Comparison of ENCODE assay signal across 31 mouse cellular contexts in genomic region chr4:95752538-95753188, GRCm38 (mm10).
DNase-seq lines count a peak whose midpoint lies in the region; ATAC-seq and TF ChIP-seq lines count a peak whose summit lies in the region.
"Had no signal": no experiment of that assay in that cellular context is flagged by ENCODE, and none has a peak within 500 bp of the region (broad histone marks: within the 10 kb centered on the region; RNA-seq: fewer than 3 reads in every experiment).

No protein-coding gene starts in this region.

- DNase-seq in kidney, adult 2 months = no peak
- DNase-seq in kidney, postnatal 4 days = no peak
- peak; percentile 49 for DNase-seq in Muller cell, postnatal 12 days (ENCODE audit: inconsistent ontology term)
- DNase-seq in midbrain, embryonic 14.5 days = peak; percentile 42
- no peak for DNase-seq in embryo, embryonic 11 days
- no peak for DNase-seq in right cerebral cortex, adult 2 months (ENCODE audit: low spot score in 2 of 2)
- DNase-seq: adrenal gland, postnatal 14 days; cerebellum, adult 11-12 months; cerebellum, postnatal 10 days; gastrocnemius, adult 2 months; gastrocnemius, postnatal 36 days; heart, adult 18-20 months; heart, postnatal 4 days; kidney, adult 11 months; kidney, postnatal 25 days; layer of hippocampus, postnatal 36 days; lung, adult 2 months; lung, postnatal 14 days; right cerebral cortex, adult 18-20 months; thymus, adult 2 months; thymus, postnatal 36 days had no signal

- H3K4me2 ChIP-seq in forebrain, embryonic 13.5 days = no peak overlapping the region
- no peak overlapping the region for H3K4me2 ChIP-seq in midbrain, embryonic 14.5 days (ENCODE audit: low read length)
- H3K4me2 ChIP-seq: heart, embryonic 11.5 days; hindbrain, embryonic 14.5 days; kidney, embryonic 15.5 days; limb, embryonic 15.5 days; neural tube, embryonic 12.5 days had no signal

- no peaks in the 10 kb centered on the region for H3K9me3 ChIP-seq in forebrain, embryonic 13.5 days (replicated peaks)
- H3K9me3 ChIP-seq in midbrain, embryonic 14.5 days (ENCODE audit: control insufficient read depth, low read length) = no peaks in the 10 kb centered on the region
- H3K9me3 ChIP-seq: kidney, embryonic 15.5 days; limb, embryonic 10.5 days; limb, embryonic 15.5 days; neural tube, embryonic 12.5 days had no signal

- no peaks in the 10 kb centered on the region for H3K36me3 ChIP-seq in kidney, adult 2 months (ENCODE audit: control insufficient read depth, insufficient read depth, low read length)
- H3K36me3 ChIP-seq in forebrain, embryonic 13.5 days (ENCODE audit: poor library complexity, severe bottlenecking) = no peaks in the 10 kb centered on the region
- no peaks in the 10 kb centered on the region for H3K36me3 ChIP-seq in midbrain, embryonic 14.5 days (ENCODE audit: control insufficient read depth, insufficient read depth, low read length)
- H3K36me3 ChIP-seq: kidney, embryonic 15.5 days; limb, embryonic 10.5 days; limb, embryonic 15.5 days; neural tube, embryonic 12.5 days had no signal

- ATAC-seq in forebrain, embryonic 13.5 days = peak; percentile 82
- ATAC-seq in midbrain, embryonic 14.5 days (ENCODE audit: low FRiP score, low TSS enrichment) = peak; percentile 35; the same call in 1 of the 2 replicates

- no peaks in the 10 kb centered on the region for H3K27me3 ChIP-seq in kidney, adult 2 months (replicated peaks; ENCODE audit: control insufficient read depth, insufficient read depth, low read length)
- H3K27me3 ChIP-seq in forebrain, embryonic 13.5 days = no peaks in the 10 kb centered on the region
- H3K27me3 ChIP-seq in midbrain, embryonic 14.5 days (ENCODE audit: control insufficient read depth, insufficient read depth, low read length) = no peaks in the 10 kb centered on the region
- H3K27me3 ChIP-seq: kidney, embryonic 15.5 days; limb, embryonic 15.5 days; neural tube, embryonic 12.5 days had no signal

- no peak overlapping the region for H3K4me3 ChIP-seq in kidney, adult 2 months (ENCODE audit: insufficient read depth, low read depth, low read length)
- no peak overlapping the region for H3K4me3 ChIP-seq in forebrain, embryonic 13.5 days
- no peak overlapping the region for H3K4me3 ChIP-seq in midbrain, embryonic 14.5 days (replicated peaks; ENCODE audit: low read depth, low read length)
- H3K4me3 ChIP-seq: erythroblast, embryonic 14.5 days; gastrocnemius, adult 2 months; kidney, embryonic 15.5 days; limb, embryonic 10.5 days; limb, embryonic 15.5 days; myocyte; neural tube, embryonic 12.5 days had no signal

- WGBS in kidney, adult 2 months = 73% methylated on average over 6 of the region's 6 CpGs
- WGBS in forebrain, embryonic 13.5 days = 31% methylated on average over 6 of the region's 6 CpGs
- WGBS in midbrain, embryonic 14.5 days = 64% methylated on average over 6 of the region's 6 CpGs

- peak overlapping the region; percentile 41; the same call in 1 of the 2 replicates for H3K27ac ChIP-seq in kidney, adult 2 months (ENCODE audit: insufficient read depth, low read depth, low read length)
- H3K27ac ChIP-seq in forebrain, embryonic 13.5 days = no peak overlapping the region
- H3K27ac ChIP-seq in midbrain, embryonic 14.5 days (replicated peaks; ENCODE audit: low read depth, low read length) = no peak overlapping the region
- H3K27ac ChIP-seq: gastrocnemius, adult 2 months; hindbrain, embryonic 14.5 days; kidney, embryonic 15.5 days; limb, embryonic 10.5 days; limb, embryonic 15.5 days; liver, embryonic 14.5 days; neural tube, embryonic 12.5 days had no signal

- peaks cover 7% of the 10 kb centered on the region; the same call in 1 of the 2 replicates for H3K4me1 ChIP-seq in kidney, adult 2 months (ENCODE audit: control insufficient read depth, insufficient read depth, low read length)
- peaks cover 16% of the 10 kb centered on the region for H3K4me1 ChIP-seq in forebrain, embryonic 13.5 days
- no peaks in the 10 kb centered on the region for H3K4me1 ChIP-seq in midbrain, embryonic 14.5 days (ENCODE audit: control insufficient read depth, insufficient read depth, low read length)
- H3K4me1 ChIP-seq: kidney, embryonic 15.5 days; neural tube, embryonic 12.5 days had no signal

- no peak for TF ChIP-seq POLR2A in kidney, adult 2 months (IDR thresholded peaks at IDR 0.05; ENCODE audit: low read depth, low read length)

- TF ChIP-seq CTCF in kidney, adult 2 months (conservative IDR thresholded peaks at IDR 0.05; ENCODE audit: insufficient read depth, insufficient read length, low read depth, low read length) = no peak

- no peak overlapping the region for H3K9ac ChIP-seq in forebrain, embryonic 13.5 days
- H3K9ac ChIP-seq in midbrain, embryonic 14.5 days (replicated peaks; ENCODE audit: low read length) = no peak overlapping the region
- H3K9ac ChIP-seq: hindbrain, embryonic 14.5 days; kidney, embryonic 15.5 days; limb, embryonic 15.5 days; liver, embryonic 14.5 days; neural tube, embryonic 12.5 days had no signal

Comparison
In these comparisons a context has a peak if more than half of its experiments do, and no peak if none do; other contexts are left out.
1. DNase-seq: peak in Muller cell, postnatal 12 days (single experiment) and midbrain, embryonic 14.5 days (single experiment); none in kidney, adult 2 months (single experiment), kidney, postnatal 4 days (0 of 2), embryo, embryonic 11 days (single experiment) and right cerebral cortex, adult 2 months (0 of 2).